Mouse (Mus musculus) erythroblast, embryonic 14.5 days (primary cell): ENCODE data around the gene Ambra1. TPM values are rescaled to one million over a fixed set of nuclear protein-coding genes. Genes with fewer than 3 reads are reported as not detected.

Source experiments
- H3K27me3 ChIP-seq: 2 replicates; pipeline ENCODE4 v1.6.1; 2012; ENCODE audit warnings: inconsistent platforms; ENCODE audit not compliant: control insufficient read depth
- H3K36me3 ChIP-seq: 2 replicates; pipeline ENCODE4 v1.6.1; 2012; ENCODE audit warnings: mild to moderate bottlenecking, inconsistent platforms; ENCODE audit not compliant: control insufficient read depth
- H3K4me1 ChIP-seq: 2 replicates; pipeline ENCODE4 v1.6.1; 2012; ENCODE audit warnings: inconsistent platforms; ENCODE audit not compliant: control insufficient read depth
- H3K4me3 ChIP-seq: replicated peaks from 2 replicates; pipeline ENCODE3; 2012; ENCODE audit warnings: moderate library complexity, mild to moderate bottlenecking, inconsistent platforms
- H3K9me3 ChIP-seq: 2 replicates; pipeline ENCODE4 v1.6.1; 2012; ENCODE audit warnings: low read length, inconsistent platforms, mixed read lengths; ENCODE audit not compliant: control insufficient read depth
- GATA1 ChIP-seq: IDR thresholded peaks from 2 replicates; pipeline ENCODE4 v1.6.1; 2012; ENCODE audit warnings: low read length, inconsistent platforms, mixed read lengths
- TAL1 ChIP-seq: IDR thresholded peaks from 3 replicates; pipeline ENCODE4 v1.6.1; 2012; ENCODE audit warnings: low read length, inconsistent platforms, mixed read lengths
- polyA plus RNA-seq: library from polyadenylated mRNA; stranded (reverse); fragments of >175 nt; gene quantifications from 2 replicates; pipeline ENCODE4 v1.2.3, GENCODE M21; 2012

The Ambra1 gene
- polyA plus RNA-seq, 1 experiment: 1.8 TPM

DNA sequence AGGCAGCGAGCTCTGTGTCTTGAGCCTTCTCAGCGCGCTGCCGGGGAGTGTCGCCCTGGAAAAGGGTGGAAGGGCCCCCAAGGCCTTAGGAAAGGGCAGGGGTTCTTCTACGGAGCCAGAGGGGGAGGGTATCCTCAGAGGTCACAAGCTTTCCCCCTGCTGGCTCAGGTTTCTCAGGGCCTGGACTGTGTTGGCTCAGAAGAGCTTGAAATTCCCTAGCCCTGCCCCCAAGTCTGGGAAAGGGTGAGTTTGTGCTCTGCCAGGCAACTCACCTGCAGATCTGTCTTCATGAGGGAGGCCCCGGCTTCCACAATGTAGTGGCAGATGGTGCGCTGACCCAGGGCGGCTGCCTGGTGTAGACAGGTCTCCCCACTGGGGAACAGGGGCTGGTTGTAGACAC is 203.5 kb downstream of the Ambra1 start:
- TF ChIP-seq TAL1 (no peak), GATA1 (no peak)

GRCm38 (mm10) chr2:91934016-91934415 is 204.1 kb downstream of the Ambra1 start:
- peaks cover 33% of the 10 kb centered on the region for H3K4me1 ChIP-seq
- H3K4me3 ChIP-seq: no peak overlapping the region
- TF ChIP-seq TAL1: no peak
- TF ChIP-seq GATA1: no peak
- peaks cover 29% of the 10 kb centered on the region for H3K27me3 ChIP-seq
- peaks cover 63% of the 10 kb centered on the region for H3K36me3 ChIP-seq
- no peaks in the 10 kb centered on the region for H3K9me3 ChIP-seq

More for the DNA sequence above, 203.5 kb downstream of the Ambra1 start:
- H3K4me1 ChIP-seq: peaks cover 33% of the 10 kb centered on the region
- no peak overlapping the region for H3K4me3 ChIP-seq
- H3K27me3 ChIP-seq: peaks cover 34% of the 10 kb centered on the region
- H3K36me3 ChIP-seq: peaks cover 58% of the 10 kb centered on the region
- H3K9me3 ChIP-seq: no peaks in the 10 kb centered on the region

GRCm38 (mm10) chr2:91934826-91935525 is 205.0 kb downstream of the Ambra1 start:
- Histone ChIP-seq H3K27me3 (peaks cover 23% of the 10 kb centered on the region), H3K4me1 (peaks cover 32% of the 10 kb centered on the region), H3K9me3 (no peaks in the 10 kb centered on the region), H3K36me3 (peaks cover 73% of the 10 kb centered on the region), H3K4me3 (no peak overlapping the region)
- TF ChIP-seq TAL1: no peak
- no peak for TF ChIP-seq GATA1

DNA sequence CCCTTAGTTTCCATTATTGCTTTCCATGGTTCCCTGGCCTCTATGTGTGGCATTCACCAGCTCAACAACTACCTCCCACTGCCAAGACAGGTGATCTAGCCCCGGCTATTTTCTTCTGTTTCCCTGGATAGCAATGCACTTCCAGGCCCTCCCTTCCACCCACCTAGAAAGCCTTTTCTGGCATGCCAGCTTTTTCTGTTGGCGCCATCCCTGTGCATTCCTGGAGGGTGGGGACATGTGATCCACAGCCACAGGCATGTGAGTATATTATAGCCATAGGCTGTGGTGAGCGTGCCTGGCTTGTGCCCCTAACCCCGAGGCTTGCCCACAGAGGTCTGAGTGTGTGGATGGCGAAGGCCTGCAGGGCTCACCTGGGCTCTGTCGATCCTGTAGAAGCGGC is 206.2 kb downstream of the Ambra1 start:
- H3K9me3 ChIP-seq: no peaks in the 10 kb centered on the region
- H3K27me3 ChIP-seq: peaks cover 11% of the 10 kb centered on the region
- peaks cover 25% of the 10 kb centered on the region for H3K4me1 ChIP-seq
- TF ChIP-seq GATA1 (no peak), TAL1 (no peak)
- H3K36me3 ChIP-seq: peaks cover 83% of the 10 kb centered on the region
- no peak overlapping the region for H3K4me3 ChIP-seq

GRCm38 (mm10) chr2:91939303-91939935 is 209.5 kb downstream of the Ambra1 start:
- Histone ChIP-seq H3K27me3 (no peaks in the 10 kb centered on the region), H3K36me3 (peaks cover 97% of the 10 kb centered on the region), H3K4me1 (peaks cover 9% of the 10 kb centered on the region), H3K9me3 (no peaks in the 10 kb centered on the region), H3K4me3 (no peak overlapping the region)
- TF ChIP-seq GATA1 (no peak), TAL1 (no peak)

GRCm38 (mm10) chr2:91942356-91942755 is 212.4 kb downstream of the Ambra1 start:
- Histone ChIP-seq H3K4me1 (peaks cover 38% of the 10 kb centered on the region), H3K27me3 (no peaks in the 10 kb centered on the region), H3K9me3 (no peaks in the 10 kb centered on the region), H3K36me3 (peaks cover 90% of the 10 kb centered on the region), H3K4me3 (no peak overlapping the region)
- TF ChIP-seq TAL1 (no peak), GATA1 (no peak)

DNA sequence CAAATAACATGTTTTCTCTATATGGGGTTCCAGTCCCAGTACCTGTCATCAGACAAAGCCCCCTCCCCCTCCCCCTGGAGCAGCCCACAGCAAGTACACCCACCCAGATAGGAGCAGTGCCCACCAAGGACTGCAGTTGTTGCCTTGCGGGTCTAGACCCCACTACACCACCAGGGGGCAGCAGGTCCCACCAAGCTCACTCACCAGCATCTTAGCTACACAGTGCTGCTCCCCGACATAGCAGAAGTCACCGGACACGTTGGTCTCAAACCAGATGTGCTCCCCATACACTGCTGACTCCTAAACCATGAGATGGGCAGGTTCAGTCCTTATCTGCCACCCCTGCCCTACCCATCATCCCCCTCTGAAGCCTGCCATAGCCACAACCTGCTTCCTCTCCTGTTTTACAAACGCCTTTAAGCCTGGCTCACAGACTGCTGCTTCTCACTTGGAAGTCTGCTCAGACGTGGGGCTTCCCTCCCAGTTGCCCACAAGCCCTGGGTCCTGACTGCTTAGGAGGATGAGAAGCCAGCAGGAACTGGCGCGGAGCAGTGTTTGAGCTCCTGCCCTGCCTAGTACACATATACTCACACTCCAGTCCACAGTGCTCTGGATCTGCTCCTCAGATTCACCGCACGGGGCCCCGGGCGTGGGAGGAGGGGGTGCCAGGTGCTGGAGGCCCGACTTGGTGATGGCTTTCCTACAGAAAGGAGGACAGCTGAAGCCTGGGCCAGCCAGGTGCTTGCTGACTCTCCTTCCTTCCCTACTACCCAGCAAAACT is 214.4 kb downstream of the Ambra1 start:
- peaks cover 58% of the 10 kb centered on the region for H3K4me1 ChIP-seq
- no peaks in the 10 kb centered on the region for H3K27me3 ChIP-seq
- H3K4me3 ChIP-seq: no peak overlapping the region
- TF ChIP-seq TAL1 (no peak), GATA1 (no peak)
- peaks cover 81% of the 10 kb centered on the region for H3K36me3 ChIP-seq
- H3K9me3 ChIP-seq: no peaks in the 10 kb centered on the region

DNA sequence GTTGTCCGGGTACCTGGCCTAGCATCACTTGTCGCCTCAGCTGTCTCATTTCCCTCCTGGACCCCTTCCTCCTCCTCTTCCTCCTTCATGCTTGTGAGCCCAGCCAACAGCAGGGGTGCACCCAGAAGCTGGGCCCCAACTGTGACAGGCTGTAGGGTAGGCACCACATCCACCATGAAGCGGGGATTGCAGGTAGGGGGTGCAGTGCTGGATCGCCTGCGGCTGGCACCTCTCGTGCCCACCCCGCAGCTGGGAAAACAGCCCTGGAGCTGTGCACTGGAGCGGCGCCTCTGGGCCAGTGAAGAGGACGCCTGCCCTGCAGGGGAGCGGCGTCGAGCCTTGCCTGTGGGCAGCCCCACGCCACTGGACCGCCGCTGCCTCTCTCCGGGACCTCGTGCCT is 215.5 kb downstream of the Ambra1 start, which contains the start of gene Gm9821:
Gene Gm9821, plus strand, starts transcription at position 221 of the 400 bp plus-strand sequence.
- Histone ChIP-seq H3K4me1 (peaks cover 70% of the 10 kb centered on the region), H3K4me3 (no peak within 1 kb of the TSS), H3K27me3 (no peaks in the 10 kb centered on the region), H3K36me3 (peaks cover 74% of the 10 kb centered on the region), H3K9me3 (no peaks in the 10 kb centered on the region)
- no peak for TF ChIP-seq GATA1
- TF ChIP-seq TAL1: no peak

GRCm38 (mm10) chr2:91946836-91947235 is 216.9 kb downstream of the Ambra1 start:
- TF ChIP-seq GATA1 (no peak), TAL1 (no peak)
- Histone ChIP-seq H3K36me3 (peaks cover 65% of the 10 kb centered on the region), H3K4me3 (peak overlapping the region; percentile 10), H3K27me3 (no peaks in the 10 kb centered on the region), H3K9me3 (no peaks in the 10 kb centered on the region), H3K4me1 (peaks cover 81% of the 10 kb centered on the region)
